Mouse (Mus musculus) cerebellum, postnatal 4 days (tissue): Measurements from ENCODE around the gene Dna2.

Source experiments
- DNase-seq, 2 experiments: peaks; one replicate each; pipeline ENCODE4 v3.0.0; 2022; ENCODE audit warnings: low spot score in 2 of 2, mixed read lengths in 1 of 2

Gene Dna2

GRCm38 (mm10) chr10:62980039-62980954, 33.5 kb downstream of the Dna2 start, which contains the start of gene Rufy2:
Gene Rufy2, plus strand, starts transcription at chr10:62980223.
- DNase-seq, result peak; percentile 82 to 95

DNA sequence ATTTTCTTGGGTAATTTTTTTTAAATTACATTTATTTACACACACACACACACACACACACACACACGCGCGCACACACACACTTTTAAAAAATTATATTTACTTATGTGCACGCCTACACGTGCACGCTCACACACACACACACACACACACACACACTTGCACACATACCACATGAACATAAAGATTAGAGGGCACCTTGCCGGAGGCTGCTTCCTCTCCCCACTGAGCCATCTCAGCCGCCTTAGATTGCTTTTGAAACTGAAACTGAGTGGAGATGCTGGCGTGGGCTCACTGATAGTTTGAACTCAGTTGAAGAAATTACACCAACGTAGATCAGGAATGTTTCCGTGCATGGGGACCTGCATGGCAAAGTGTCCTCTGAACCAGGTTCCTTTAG, 37.2 kb downstream of the Dna2 start:
- no peak for DNase-seq

DNA sequence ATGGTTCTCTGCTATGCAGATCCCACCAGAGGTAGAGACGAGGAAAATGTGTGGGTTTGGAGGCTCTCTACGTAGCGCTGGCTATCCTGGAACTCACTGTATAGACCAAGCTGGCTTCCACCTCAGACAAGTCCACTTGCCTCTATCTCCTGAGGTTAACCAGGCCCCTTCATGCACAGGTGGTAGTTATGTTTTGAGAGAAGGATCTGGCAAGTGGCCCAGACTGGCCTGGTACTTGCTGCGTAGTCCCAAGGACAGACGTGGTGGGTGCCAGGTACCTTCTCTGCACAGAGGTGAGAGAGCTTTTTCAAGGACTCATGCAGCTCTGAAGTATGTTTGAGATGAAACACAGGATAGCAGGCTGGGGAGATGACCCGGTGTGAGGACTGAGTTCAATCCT, 37.7 kb downstream of the Dna2 start:
- no peak for DNase-seq

GRCm38 (mm10) chr10:62987341-62987740, 40.5 kb downstream of the Dna2 start:
- peak; percentile 46 for DNase-seq

- no peak for DNase-seq
Observed at GRCm38 (mm10) chr10:62990636-62991035, 43.8 kb downstream of the Dna2 start.

DNA sequence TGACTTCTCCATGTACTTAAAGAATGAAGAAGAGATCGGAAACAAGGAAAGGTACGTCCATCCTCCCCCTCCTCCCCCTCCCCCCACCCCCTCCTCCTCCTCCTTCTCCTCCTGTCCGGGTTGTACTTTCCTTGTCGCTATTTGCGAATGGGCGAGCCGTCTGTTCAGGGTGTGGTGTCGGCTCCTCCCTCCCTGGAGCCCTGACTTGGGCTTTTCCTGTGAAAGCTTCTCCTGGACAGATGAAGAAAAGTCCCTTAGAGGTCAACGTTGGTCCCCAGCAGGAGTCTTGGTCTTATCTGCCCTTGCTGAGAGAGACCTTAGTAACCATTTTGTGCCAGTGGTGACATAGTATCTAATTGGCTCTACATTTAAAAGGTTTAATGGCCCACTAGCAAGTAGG, 47.2 kb downstream of the Dna2 start:
- DNase-seq, result no peak

GRCm38 (mm10) chr10:63000584-63000983, 53.8 kb downstream of the Dna2 start:
- DNase-seq, result no peak

- DNase-seq, result no peak
Observed at GRCm38 (mm10) chr10:63003252-63003651, 56.4 kb downstream of the Dna2 start.

DNA sequence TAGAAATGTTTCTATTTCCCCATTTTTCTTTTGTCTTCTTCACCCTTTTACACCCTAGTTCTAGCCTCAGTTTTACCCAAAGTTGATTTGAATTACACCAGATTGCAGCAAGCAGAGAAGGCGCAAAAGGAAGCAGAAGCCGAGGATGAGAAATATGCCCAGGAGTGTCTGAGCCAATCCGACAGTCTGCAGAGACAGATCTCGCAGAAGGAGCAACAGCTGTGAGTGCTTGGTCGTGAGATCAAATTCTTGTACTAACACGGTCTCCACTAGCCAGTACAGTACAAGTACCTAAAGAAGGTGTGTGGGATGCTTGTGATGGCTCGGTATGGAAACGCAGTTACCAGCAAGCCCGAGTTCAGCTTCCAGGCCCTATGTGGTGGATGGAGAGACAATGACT, 57.7 kb downstream of the Dna2 start:
- no peak for DNase-seq

GRCm38 (mm10) chr10:63008193-63008592, 61.4 kb downstream of the Dna2 start:
- no peak for DNase-seq

GRCm38 (mm10) chr10:63010268-63010667, 63.4 kb downstream of the Dna2 start:
- DNase-seq, result no peak

- no peak for DNase-seq
Observed at GRCm38 (mm10) chr10:63011556-63011955, 64.7 kb downstream of the Dna2 start.

DNA sequence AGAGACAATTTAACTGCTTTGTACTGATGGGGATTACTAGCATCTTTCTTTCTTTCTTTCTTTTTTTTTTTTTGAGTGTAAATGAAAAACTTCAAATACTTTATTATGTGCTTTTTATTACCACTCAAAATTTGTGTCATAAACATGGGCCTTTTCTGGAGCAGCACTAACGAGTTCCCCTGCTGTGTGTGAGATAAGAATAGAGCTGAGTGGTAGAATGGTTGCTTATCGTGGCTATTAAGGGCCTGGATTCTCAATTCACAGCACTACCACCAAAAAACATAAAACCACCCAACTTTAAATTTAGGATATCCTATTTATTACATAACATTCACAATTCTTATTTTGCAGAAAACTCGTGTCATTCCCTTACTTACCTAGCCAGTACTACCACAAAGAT, 66.7 kb downstream of the Dna2 start:
- no peak for DNase-seq

DNA sequence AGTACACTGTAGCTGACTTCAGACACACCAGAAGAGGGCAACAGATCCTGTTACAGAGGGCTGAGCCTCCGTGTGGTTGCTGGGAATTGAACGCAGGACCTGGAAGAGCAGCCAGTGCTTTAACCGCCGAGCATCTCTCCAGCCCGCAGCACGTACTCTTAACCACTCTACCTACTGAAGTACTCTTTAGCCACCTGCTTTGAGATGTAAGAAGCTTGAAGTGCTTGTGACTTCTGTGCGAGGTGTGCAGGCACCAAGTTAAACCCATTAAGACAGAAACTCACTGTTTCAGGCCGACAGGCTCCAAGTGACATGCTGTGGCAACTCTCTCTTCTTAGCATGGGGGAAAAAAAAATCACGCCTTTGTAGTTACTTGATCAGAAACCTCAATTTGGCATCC, 67.3 kb downstream of the Dna2 start:
- DNase-seq, result no peak

GRCm38 (mm10) chr10:63019304-63019703, 72.5 kb downstream of the Dna2 start:
- no peak for DNase-seq

DNA sequence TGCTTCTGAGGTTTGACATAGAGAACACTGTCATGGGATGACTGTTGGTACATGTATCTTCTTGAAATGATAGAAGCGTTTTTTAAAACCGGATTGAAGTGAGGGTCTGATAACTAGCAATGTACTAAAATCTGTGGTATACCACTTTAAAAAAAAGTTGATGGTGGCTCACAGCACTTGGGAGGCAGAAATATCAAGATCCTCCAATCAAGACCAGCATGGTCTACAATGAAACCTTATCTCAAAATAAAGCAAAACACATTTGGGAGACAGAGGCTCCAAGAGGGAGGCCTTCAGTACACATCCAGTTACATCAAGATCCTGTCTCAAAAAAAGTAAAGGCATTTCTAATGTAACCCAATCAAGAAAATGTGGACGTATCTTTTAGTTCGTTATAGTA, 74.9 kb downstream of the Dna2 start:
- no peak for DNase-seq

GRCm38 (mm10) chr10:63022541-63023120, 75.8 kb downstream of the Dna2 start:
- no peak for DNase-seq

DNA sequence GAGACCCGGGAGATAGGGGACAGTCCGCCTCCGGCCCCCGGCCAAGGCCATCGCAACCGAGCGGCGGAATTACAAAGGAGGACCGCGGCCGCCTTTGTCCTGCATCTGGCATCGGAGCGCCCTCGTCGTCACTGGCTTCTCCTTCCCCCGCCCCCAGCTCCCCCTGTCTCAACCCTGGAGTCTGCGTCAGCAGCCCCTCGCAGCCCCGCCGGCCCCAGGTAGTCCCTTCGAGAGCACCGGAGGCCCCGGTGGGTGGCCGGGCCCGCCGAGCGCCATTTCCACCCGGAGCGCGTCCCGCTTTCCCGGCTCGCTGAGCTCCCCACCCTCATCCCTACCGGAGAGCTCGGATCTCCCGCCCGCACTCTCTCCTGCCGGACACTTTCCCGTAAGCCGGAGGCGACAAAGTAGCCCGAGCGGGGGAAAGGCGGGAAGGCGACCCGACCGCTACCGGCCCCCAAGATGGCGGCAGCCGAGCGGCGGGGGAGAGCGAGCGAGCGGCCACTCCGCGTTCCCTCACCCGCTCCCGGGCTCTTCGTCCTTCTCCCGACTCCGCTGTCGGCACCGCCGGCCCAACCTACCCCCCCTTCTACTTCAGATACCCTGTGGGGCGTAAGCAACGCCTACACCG, 76.4 kb downstream of the Dna2 start:
- peak; percentile 46 to 73 for DNase-seq
